Mouse (Mus musculus) megakaryocyte-erythroid progenitor cell, adult 5-6 weeks (primary cell): Measurements from ENCODE around the gene Ttc28. TPM values are rescaled to one million over a fixed set of nuclear protein-coding genes. Genes with fewer than 3 reads are reported as not detected.

Experiments used
- ATAC-seq: replicated peaks from 2 replicates; pipeline ENCODE4 v1.8.0; 2016; ENCODE audit warnings: mild to moderate bottlenecking, inconsistent platforms; ENCODE audit not compliant: severe bottlenecking, poor library complexity, low FRiP score, low TSS enrichment
- total RNA-seq, 2 experiments: library from RNA; stranded (forward) in 1 of 2; stranded (reverse) in 1 of 2; fragments of 200-1000, 215-1000 nt in 1 of 2; fragments of >200 nt in 1 of 2; fragmentation: Nextera tagmentation in 1 of 2; gene quantifications; 2 replicates each; pipeline ENCODE4 v1.2.3; 2014 to 2017

Gene Ttc28
- total RNA-seq, 2 experiments from 2014 or later, result 0.70 to 5.4 TPM

GRCm38 (mm10) chr5:111141139-111141885, 261.7 kb downstream of the Ttc28 start:
- ATAC-seq, result no peak

- no peak for ATAC-seq
Observed at GRCm38 (mm10) chr5:111142837-111143236, 263.2 kb downstream of the Ttc28 start.

- ATAC-seq, result no peak
Observed at GRCm38 (mm10) chr5:111144411-111144810, 264.8 kb downstream of the Ttc28 start.

- no peak for ATAC-seq
Observed at GRCm38 (mm10) chr5:111150581-111150980, 271.0 kb downstream of the Ttc28 start.

- ATAC-seq, result no peak
Observed at GRCm38 (mm10) chr5:111151882-111152759, 272.5 kb downstream of the Ttc28 start.

GRCm38 (mm10) chr5:111154586-111154985, 275.0 kb downstream of the Ttc28 start:
- no peak for ATAC-seq

GRCm38 (mm10) chr5:111155271-111155670, 275.7 kb downstream of the Ttc28 start:
- ATAC-seq, result no peak

- ATAC-seq, result no peak
Observed at GRCm38 (mm10) chr5:111155928-111156327, 276.3 kb downstream of the Ttc28 start.

- no peak for ATAC-seq
Observed at GRCm38 (mm10) chr5:111158266-111158665, 278.7 kb downstream of the Ttc28 start.

GRCm38 (mm10) chr5:111159628-111160321, 280.2 kb downstream of the Ttc28 start:
- peak; percentile 18; the same call in 1 of the 2 replicates for ATAC-seq

- no peak for ATAC-seq
Observed at GRCm38 (mm10) chr5:111161146-111161930, 281.7 kb downstream of the Ttc28 start.

- ATAC-seq, result no peak
Observed at GRCm38 (mm10) chr5:111162857-111163256, 283.3 kb downstream of the Ttc28 start.

- no peak for ATAC-seq
Observed at GRCm38 (mm10) chr5:111163377-111163776, 283.8 kb downstream of the Ttc28 start.

- no peak for ATAC-seq
Observed at GRCm38 (mm10) chr5:111164348-111164920, 284.8 kb downstream of the Ttc28 start.

GRCm38 (mm10) chr5:111170383-111170782, 290.8 kb downstream of the Ttc28 start:
- no peak for ATAC-seq

- ATAC-seq, result no peak
Observed at GRCm38 (mm10) chr5:111175410-111175809, 295.8 kb downstream of the Ttc28 start.

GRCm38 (mm10) chr5:111175842-111176241, 296.2 kb downstream of the Ttc28 start:
- ATAC-seq, result no peak

GRCm38 (mm10) chr5:111176441-111176840, 296.8 kb downstream of the Ttc28 start:
- ATAC-seq, result no peak
